Mouse (Mus musculus) hindbrain, postnatal 0 days (tissue): ENCODE measurements at regions not wholly inside any gene's neighbourhood (a gene's known extent, or its start where the extent isn't known, plus 50 kb on each side); places are given as distances from the start of the nearest gene placed in this dataset.
A peak's percentile ranks its signal among the peaks of the same experiment; 100 is the strongest.

Experiments used
- ATAC-seq: fragments of 200-750 bp; cut with Nextera tagmentation; 2 replicates; pipeline ENCODE4 v1.8.0; 2017; ENCODE audit warnings: mild to moderate bottlenecking, moderate TSS enrichment, moderate library complexity
- DNase-seq: peaks from one replicate; pipeline ENCODE4 v3.0.0-alpha.2; 2015; ENCODE audit warnings: low spot score
- H3K27ac ChIP-seq: fragments of 300-500 bp; sonication (generic); 2 replicates; pipeline ENCODE4 v1.5.1; 2014; ENCODE audit warnings: mild to moderate bottlenecking
- H3K27me3 ChIP-seq: fragments of 300-500 bp; sonication (generic); 2 replicates; pipeline ENCODE4 v1.6.1; 2014; ENCODE audit warnings: low read length, mixed read lengths; ENCODE audit not compliant: insufficient read depth
- H3K36me3 ChIP-seq: fragments of 300-500 bp; sonication (generic); 2 replicates; pipeline ENCODE4 v1.6.1; 2014; ENCODE audit warnings: low read length, mixed read lengths; ENCODE audit not compliant: insufficient read depth
- H3K4me1 ChIP-seq: fragments of 300-500 bp; sonication (generic); 2 replicates; pipeline ENCODE4 v1.6.1; 2014; ENCODE audit warnings: antibody characterized with exemption, low read length, mixed read lengths; ENCODE audit not compliant: insufficient read depth
- H3K4me2 ChIP-seq: fragments of 300-500 bp; sonication (generic); 2 replicates; pipeline ENCODE4 v1.6.1; 2014; ENCODE audit warnings: low read depth, mild to moderate bottlenecking, low read length, moderate library complexity, mixed read lengths
- H3K4me3 ChIP-seq: fragments of 300-500 bp; sonication (generic); 2 replicates; pipeline ENCODE4 v1.5.1; 2014; ENCODE audit warnings: low read length
- H3K9ac ChIP-seq: fragments of 300-500 bp; sonication (generic); replicated peaks from 2 replicates; pipeline ENCODE4 v1.6.1; 2014; ENCODE audit warnings: mild to moderate bottlenecking, low read length, moderate library complexity, mixed read lengths
- H3K9me3 ChIP-seq: fragments of 300-500 bp; sonication (generic); 2 replicates; pipeline ENCODE4 v1.6.1; 2016; ENCODE audit warnings: low read length, mixed read lengths
- CTCF ChIP-seq: IDR thresholded peaks from 2 replicates; pipeline ENCODE4 v1.5.1; 2016; ENCODE audit warnings: antibody characterized with exemption, control low read depth, low read depth
- WGBS: fragments of 180-500 bp; shearing (Covaris S2); extraction: QIAGEN DNeasy Blood & Tissue Kit; methylation state at CpG from one replicate; pipeline ENCODE4 v1.1.7; 2014; 5-methylcytosine and 5-hydroxymethylcytosine counted together

DNA sequence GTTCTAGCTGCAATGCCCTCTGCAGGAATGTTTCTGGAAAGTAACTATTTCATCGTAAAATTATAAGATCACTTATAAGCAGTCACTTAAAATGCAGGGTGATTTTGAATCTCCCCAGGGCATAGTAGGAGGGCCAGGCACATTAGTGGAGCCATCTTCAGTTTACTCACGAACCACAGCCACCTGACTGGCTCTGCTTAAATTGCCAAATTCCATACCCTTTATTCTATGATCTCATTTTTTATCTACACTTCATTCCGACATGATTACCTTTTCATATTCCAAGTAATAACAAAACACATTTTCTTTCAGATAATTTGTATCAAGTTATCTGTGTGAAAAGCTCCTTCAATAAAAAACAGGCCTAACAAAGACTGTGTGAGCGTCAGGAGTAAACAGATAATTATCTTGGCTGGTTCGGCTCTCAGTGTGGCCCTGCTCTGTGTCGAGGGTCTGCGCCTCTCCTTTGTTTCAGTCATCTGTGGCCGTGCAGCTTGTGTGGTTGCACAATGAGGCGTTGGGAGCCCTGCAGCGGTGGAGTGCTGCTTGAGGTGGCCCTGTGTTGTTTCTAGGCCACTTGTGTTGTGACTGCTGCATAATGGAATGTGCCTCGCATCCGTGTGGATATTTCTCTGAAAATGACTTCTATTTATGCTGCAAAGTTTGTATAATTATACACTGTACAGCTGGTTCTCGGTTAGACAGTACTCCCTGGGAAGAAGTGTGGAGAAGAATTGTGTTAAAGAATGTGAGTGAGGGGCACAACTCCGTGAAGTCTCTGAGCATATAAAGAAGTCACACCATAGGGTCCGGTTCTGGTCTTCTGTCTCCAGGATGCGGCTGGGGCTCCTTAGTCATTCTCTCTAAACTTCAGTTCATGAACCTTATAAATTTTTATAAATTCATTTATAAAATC lies 212.1 kb downstream of the Cdh26 start:
- Histone ChIP-seq H3K9me3 (no peaks in the 10 kb centered on the region), H3K36me3 (no peaks in the 10 kb centered on the region), H3K4me3 (no peak overlapping the region), H3K27me3 (no peaks in the 10 kb centered on the region), H3K4me1 (no peaks in the 10 kb centered on the region), H3K9ac (no peak overlapping the region), H3K4me2 (no peak overlapping the region), H3K27ac (no peak overlapping the region)
- ATAC-seq (no peak), DNase-seq (no peak)
- 26% methylated on average over 16 of the region's 16 CpGs for WGBS
- TF ChIP-seq CTCF: no peak

DNA sequence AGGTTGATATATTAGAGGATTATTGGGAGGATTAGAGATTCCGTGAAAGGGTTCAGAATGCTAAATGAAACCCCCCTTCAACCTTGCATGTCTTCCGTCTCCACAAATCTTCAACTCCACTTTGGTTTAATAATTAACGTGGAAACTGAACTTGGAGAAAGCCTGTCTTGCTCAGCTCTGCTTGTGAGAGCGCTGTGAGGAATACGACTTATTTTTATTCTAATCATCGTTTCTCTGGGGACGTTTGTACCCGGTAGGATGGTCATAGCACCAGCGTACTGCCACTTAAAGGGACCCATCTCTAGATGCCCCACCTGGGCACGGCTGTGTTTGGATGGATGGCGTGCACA lies 212.7 kb downstream of the Cdh26 start:
- Histone ChIP-seq H3K9me3 (no peaks in the 10 kb centered on the region), H3K27me3 (no peaks in the 10 kb centered on the region), H3K4me3 (no peak overlapping the region), H3K9ac (no peak overlapping the region), H3K4me2 (no peak overlapping the region), H3K36me3 (no peaks in the 10 kb centered on the region), H3K27ac (no peak overlapping the region), H3K4me1 (no peaks in the 10 kb centered on the region)
- ATAC-seq (no peak), DNase-seq (no peak)
- WGBS: 52% methylated on average over 11 of the region's 11 CpGs
- TF ChIP-seq CTCF: no peak

DNA sequence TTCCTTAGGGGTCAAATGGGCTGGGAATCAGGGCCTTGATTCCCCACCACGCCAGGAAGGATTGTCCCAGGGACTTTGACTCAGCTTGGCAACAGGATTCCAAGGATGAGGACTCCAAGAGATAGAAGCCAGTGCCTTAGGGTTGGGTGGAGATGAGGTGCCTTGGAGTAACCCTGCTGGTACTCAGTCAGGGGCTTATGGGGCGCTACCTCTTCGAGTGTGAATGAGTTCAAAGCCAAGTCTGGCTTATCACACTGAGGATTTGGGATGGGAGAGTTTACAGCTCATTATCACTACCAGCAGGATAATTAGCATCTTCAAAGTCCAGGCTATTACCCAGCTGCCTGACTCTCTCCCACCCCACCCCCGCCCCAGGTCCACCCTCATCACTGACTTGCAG lies 213.5 kb downstream of the Cdh26 start:
- Histone ChIP-seq H3K36me3 (no peaks in the 10 kb centered on the region), H3K4me1 (no peaks in the 10 kb centered on the region), H3K27ac (no peak overlapping the region), H3K9ac (no peak overlapping the region), H3K9me3 (no peaks in the 10 kb centered on the region), H3K4me2 (no peak overlapping the region), H3K27me3 (no peaks in the 10 kb centered on the region), H3K4me3 (no peak overlapping the region)
- DNase-seq: no peak
- WGBS: 55% methylated on average over 4 of the region's 4 CpGs
- TF ChIP-seq CTCF: no peak
- ATAC-seq: no peak

DNA sequence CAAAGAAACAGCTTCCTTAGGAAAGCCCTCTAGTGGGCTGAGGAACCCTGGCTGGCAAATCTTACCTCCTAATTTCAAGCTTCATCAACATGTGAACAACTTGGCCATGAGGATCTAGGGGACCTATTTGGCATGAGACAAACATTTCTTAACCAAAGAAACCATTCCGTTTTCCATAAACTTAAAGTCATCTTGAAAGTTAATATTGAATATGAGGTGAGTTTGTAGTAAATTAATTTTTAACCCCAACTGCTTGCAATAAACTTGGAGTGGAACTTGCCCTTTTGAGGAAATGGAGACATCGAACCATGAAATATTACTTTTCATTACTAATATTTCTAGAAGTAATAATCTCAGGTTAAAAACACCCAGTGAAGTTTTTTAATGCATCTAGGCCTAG lies 229.7 kb downstream of the Cdh26 start:
- H3K9me3 ChIP-seq: no peaks in the 10 kb centered on the region
- DNase-seq: no peak
- no peaks in the 10 kb centered on the region for H3K4me1 ChIP-seq
- H3K27me3 ChIP-seq: no peaks in the 10 kb centered on the region; the same call in 1 of the 2 replicates
- H3K4me3 ChIP-seq: no peak overlapping the region
- no peak for TF ChIP-seq CTCF
- no peak overlapping the region for H3K27ac ChIP-seq
- H3K4me2 ChIP-seq: no peak overlapping the region
- WGBS: 92% methylated on average over 2 of the region's 2 CpGs
- no peak overlapping the region for H3K9ac ChIP-seq
- no peaks in the 10 kb centered on the region for H3K36me3 ChIP-seq
- no peak for ATAC-seq

DNA sequence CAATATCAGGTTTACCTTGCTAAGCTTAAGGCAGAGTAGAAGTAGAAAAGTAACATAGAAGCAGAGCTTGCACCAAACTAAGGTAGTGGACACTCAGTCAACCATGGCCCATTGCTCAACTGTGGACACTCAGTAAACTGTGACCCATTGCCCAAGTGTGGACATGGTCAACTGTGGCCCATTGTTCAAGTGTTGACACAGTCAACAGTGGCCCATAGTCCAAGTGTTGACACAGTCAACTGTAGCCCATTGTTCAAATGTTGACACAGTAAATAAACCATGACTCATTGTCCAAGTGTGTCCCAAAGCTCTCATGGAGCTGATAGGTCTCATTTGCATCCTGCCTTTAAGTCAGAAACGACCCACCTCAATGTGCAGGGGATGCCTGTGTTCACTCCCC lies 232.1 kb downstream of the Cdh26 start:
- TF ChIP-seq CTCF: no peak
- H3K4me3 ChIP-seq: no peak overlapping the region
- H3K4me2 ChIP-seq: no peak overlapping the region
- WGBS: 53% methylated on average over 1 of the region's 1 CpGs
- no peak for ATAC-seq
- DNase-seq: no peak
- no peaks in the 10 kb centered on the region for H3K36me3 ChIP-seq
- H3K9ac ChIP-seq: no peak overlapping the region
- H3K27ac ChIP-seq: no peak overlapping the region
- no peaks in the 10 kb centered on the region; the same call in 1 of the 2 replicates for H3K27me3 ChIP-seq
- no peaks in the 10 kb centered on the region for H3K9me3 ChIP-seq
- H3K4me1 ChIP-seq: no peaks in the 10 kb centered on the region

DNA sequence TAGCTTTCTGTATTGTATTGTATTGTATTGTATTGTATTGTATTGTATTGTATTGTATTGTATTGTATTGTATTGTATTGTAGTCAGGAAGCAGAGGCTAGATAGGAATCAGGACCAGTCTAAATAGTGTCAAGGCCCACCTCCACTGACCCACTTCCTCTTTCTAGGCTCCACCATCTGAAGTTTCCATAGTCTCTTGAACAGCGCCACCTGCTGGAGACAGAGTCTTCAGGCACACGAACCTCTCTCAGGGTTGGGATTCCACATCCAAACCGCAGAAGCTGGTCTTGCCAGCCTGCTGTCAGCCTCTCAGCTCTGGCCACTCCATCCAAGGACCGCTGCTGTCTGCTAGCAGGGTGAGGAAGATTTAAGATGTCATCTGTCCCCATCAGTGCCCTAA lies 234.6 kb downstream of the Cdh26 start:
- Histone ChIP-seq H3K9me3 (no peaks in the 10 kb centered on the region), H3K4me1 (no peaks in the 10 kb centered on the region), H3K9ac (no peak overlapping the region), H3K4me3 (no peak overlapping the region), H3K4me2 (no peak overlapping the region), H3K36me3 (no peaks in the 10 kb centered on the region), H3K27ac (no peak overlapping the region), H3K27me3 (0 out of 2 replicates have a peak, but pooled peaks cover 4% of the 10 kb centered on the region)
- peak; percentile 89 for TF ChIP-seq CTCF
- WGBS: 13% methylated on average over 4 of the region's 4 CpGs
- DNase-seq (peak; percentile 89), ATAC-seq (peak; percentile 68)

DNA sequence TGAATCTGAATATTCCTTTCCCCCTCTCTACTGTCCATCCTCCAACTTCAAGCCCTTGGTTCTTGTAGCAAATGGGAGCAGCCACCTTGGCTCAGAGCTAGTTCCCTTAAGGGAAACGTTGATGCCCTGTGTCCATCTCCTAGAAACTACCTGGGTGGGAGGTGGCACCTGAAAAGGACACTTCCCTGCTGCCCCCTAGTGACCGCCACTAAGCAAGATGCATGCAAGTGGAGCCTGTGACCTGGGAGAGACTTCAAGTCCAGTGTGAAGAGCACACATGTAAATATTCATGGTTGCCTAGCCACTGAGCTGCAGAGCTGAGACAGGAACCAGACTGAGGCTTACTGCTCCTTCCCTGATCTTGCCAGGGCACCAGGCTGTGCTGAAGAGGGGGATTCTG lies 238.1 kb downstream of the Cdh26 start:
- 0 out of 2 replicates have a peak, but pooled peaks cover under 1% of the 10 kb centered on the region for H3K4me1 ChIP-seq
- peak; percentile 40 for TF ChIP-seq CTCF
- H3K9ac ChIP-seq: no peak overlapping the region
- H3K36me3 ChIP-seq: no peaks in the 10 kb centered on the region
- H3K9me3 ChIP-seq: no peaks in the 10 kb centered on the region
- H3K27ac ChIP-seq: no peak overlapping the region
- H3K4me3 ChIP-seq: no peak overlapping the region
- ATAC-seq (no peak), DNase-seq (no peak)
- 0 out of 2 replicates have a peak, but pooled peaks cover 4% of the 10 kb centered on the region for H3K27me3 ChIP-seq
- WGBS: 22% methylated on average over 2 of the region's 2 CpGs
- no peak overlapping the region for H3K4me2 ChIP-seq
